11 mouse cellular contexts compared by ENCODE assay signal in the genomic region with DNA sequence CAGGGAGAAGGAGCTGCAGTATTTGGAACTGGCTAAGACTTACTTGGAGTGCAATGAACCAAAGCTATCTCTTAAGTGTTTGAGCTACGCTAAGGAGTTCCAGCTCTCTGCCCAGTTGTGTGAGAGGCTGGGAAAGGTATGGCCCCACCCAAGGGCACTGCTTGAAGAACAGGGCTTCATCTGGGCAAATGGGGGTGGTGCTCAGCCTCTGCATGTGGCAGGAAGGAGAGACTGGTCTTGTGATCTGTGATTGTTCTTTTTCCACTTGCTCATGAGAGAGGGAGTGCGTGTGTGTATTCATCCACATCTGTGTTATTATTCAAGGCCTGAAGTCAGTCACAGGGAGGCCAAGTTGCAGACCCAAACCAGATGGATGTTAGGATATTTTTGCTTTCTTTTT. TPM values are rescaled to one million over a fixed set of nuclear protein-coding genes. Genes with fewer than 3 reads are reported as not detected.
A peak's percentile ranks its signal among the peaks of the same experiment; 100 is the strongest.
DNase-seq lines count a peak whose midpoint lies in the region; ATAC-seq and TF ChIP-seq lines count a peak whose summit lies in the region.
"Had no signal": no experiment of that assay in that cellular context is flagged by ENCODE, and none has a peak within 500 bp of the region (broad histone marks: within the 10 kb centered on the region; RNA-seq: fewer than 3 reads in every experiment).

No protein-coding gene starts in this region.

- no peak for ATAC-seq in embryonic facial prominence, embryonic 13.5 days (ENCODE audit: insufficient number of reproducible peaks, insufficient read depth, low FRiP score, low TSS enrichment, low read depth)
- ATAC-seq in intestine, postnatal 0 days: peak; percentile 26; the same call in 1 of the 2 replicates
- ATAC-seq in hindbrain, embryonic 13.5 days (ENCODE audit: low FRiP score): no peak
- ATAC-seq: activated CD4-positive, CD25-positive, alpha-beta regulatory T cell, adult 4 months; CD4-positive, CD25-positive, alpha-beta regulatory T cell, adult 4 months had no signal

- no peak overlapping the region for H3K9ac ChIP-seq in embryonic facial prominence, embryonic 13.5 days
- no peak overlapping the region for H3K9ac ChIP-seq in intestine, postnatal 0 days (ENCODE audit: low read depth, low read length)
- H3K9ac ChIP-seq in hindbrain, embryonic 13.5 days: no peak overlapping the region

- H3K27me3 ChIP-seq in embryonic facial prominence, embryonic 13.5 days: no peaks in the 10 kb centered on the region
- no peaks in the 10 kb centered on the region for H3K27me3 ChIP-seq in intestine, postnatal 0 days (replicated peaks; ENCODE audit: control insufficient read depth, insufficient read depth, low read length)
- H3K27me3 ChIP-seq in hindbrain, embryonic 13.5 days: no peaks in the 10 kb centered on the region

- peak overlapping the region; percentile 65; the same call in 1 of the 2 replicates for H3K27ac ChIP-seq in left cerebral cortex, adult 2 months
- H3K27ac ChIP-seq in embryonic facial prominence, embryonic 13.5 days: peak overlapping the region; percentile 48; the same call in 1 of the 2 replicates
- peak overlapping the region; percentile 74 for H3K27ac ChIP-seq in intestine, postnatal 0 days (ENCODE audit: low read depth, low read length)
- H3K27ac ChIP-seq in hindbrain, embryonic 13.5 days: no peak overlapping the region

- no peak overlapping the region for H3K4me3 ChIP-seq in left cerebral cortex, adult 2 months
- H3K4me3 ChIP-seq in embryonic facial prominence, embryonic 13.5 days: no peak overlapping the region
- H3K4me3 ChIP-seq in intestine, postnatal 0 days (ENCODE audit: low read depth, low read length): no peak overlapping the region
- no peak overlapping the region for H3K4me3 ChIP-seq in hindbrain, embryonic 13.5 days

- no peak for TF ChIP-seq CTCF in left cerebral cortex, adult 2 months (IDR thresholded peaks at IDR 0.05)
- TF ChIP-seq CTCF in intestine, postnatal 0 days (IDR thresholded peaks at IDR 0.05; ENCODE audit: low read depth): no peak

- no peaks in the 10 kb centered on the region for H3K36me3 ChIP-seq in embryonic facial prominence, embryonic 13.5 days
- H3K36me3 ChIP-seq in intestine, postnatal 0 days (ENCODE audit: control insufficient read depth, insufficient read depth): no peaks in the 10 kb centered on the region
- H3K36me3 ChIP-seq in hindbrain, embryonic 13.5 days: no peaks in the 10 kb centered on the region; the same call in 1 of the 2 replicates

- no peak overlapping the region for H3K4me2 ChIP-seq in embryonic facial prominence, embryonic 13.5 days
- H3K4me2 ChIP-seq in intestine, postnatal 0 days (replicated peaks; ENCODE audit: low read depth): no peak overlapping the region
- no peak overlapping the region for H3K4me2 ChIP-seq in hindbrain, embryonic 13.5 days

- 53% methylated on average over 2 of the region's 2 CpGs for WGBS in embryonic facial prominence, embryonic 13.5 days
- WGBS in intestine, postnatal 0 days: 21% methylated on average over 2 of the region's 2 CpGs
- WGBS in hindbrain, embryonic 13.5 days: 70% methylated on average over 2 of the region's 2 CpGs

- intact Hi-C loops in left cerebral cortex, adult 2 months (cut with DNase I): no loop called here

- no peak for DNase-seq in left cerebral cortex, adult 2 months (ENCODE audit: extremely low spot score in 1 of 2, low spot score in 2 of 2)
- no peak for DNase-seq in left cerebral cortex, adult 11 months (ENCODE audit: low spot score)
- peak; percentile 40 for DNase-seq in lung, postnatal 25 days (ENCODE audit: low spot score)
- no peak for DNase-seq in spleen, adult 18-20 months
- DNase-seq: cerebellum, adult 9-11 months; right cerebral cortex, postnatal 25 days had no signal

- H3K4me1 ChIP-seq in embryonic facial prominence, embryonic 13.5 days: peaks cover 26% of the 10 kb centered on the region
- H3K4me1 ChIP-seq in intestine, postnatal 0 days (replicated peaks; ENCODE audit: control insufficient read depth, insufficient read depth, low read length): 0 out of 2 replicates have a peak, but pooled peaks cover 14% of the 10 kb centered on the region
- peaks cover 15% of the 10 kb centered on the region for H3K4me1 ChIP-seq in hindbrain, embryonic 13.5 days (replicated peaks)

- H3K9me3 ChIP-seq in embryonic facial prominence, embryonic 13.5 days: no peaks in the 10 kb centered on the region
- no peaks in the 10 kb centered on the region for H3K9me3 ChIP-seq in intestine, postnatal 0 days (ENCODE audit: control insufficient read depth)
- H3K9me3 ChIP-seq in hindbrain, embryonic 13.5 days: no peaks in the 10 kb centered on the region

RNA-seq across cellular contexts. Expression of gene Dclk3, which starts 52.3 kb away (rescaled TPM):
- total RNA-seq in left cerebral cortex, adult 2 months (2021): 10 to 100 TPM; 50.8 to 54.7 TPM
- polyA plus RNA-seq in embryonic facial prominence, embryonic 13.5 days (2015; fragmentation: Nextera tagmentation; extraction: Ambion mirVana): 4.4 and 5.6 TPM in 2 replicates
- polyA plus RNA-seq in intestine, postnatal 0 days (2015; fragmentation: Nextera tagmentation; extraction: Ambion mirVana): 1.1 and 1.4 TPM in 2 replicates
- polyA plus RNA-seq in hindbrain, embryonic 13.5 days (2015; fragmentation: Nextera tagmentation; extraction: Ambion mirVana): 4.4 and 4.9 TPM in 2 replicates
- polyA plus RNA-seq: activated CD4-positive, CD25-positive, alpha-beta regulatory T cell, adult 4 months; CD4-positive, CD25-positive, alpha-beta regulatory T cell, adult 4 months had no signal
